Mouse (Mus musculus) limb, embryonic 11.5 days (tissue): ENCODE data around the gene Cdk10. TPM values are rescaled to one million over a fixed set of nuclear protein-coding genes. Genes with fewer than 3 reads are reported as not detected.
"Not testable (repeated sequence)": the region's sequence is repeated elsewhere in the genome, so short reads cannot be mapped to it uniquely, and the experiment has no call there.

Source experiments
- ATAC-seq: fragments of 200-750 bp; cut with Nextera tagmentation; 2 replicates; pipeline ENCODE4 v1.8.0; 2017; ENCODE audit warnings: low read depth; ENCODE audit not compliant: insufficient number of reproducible peaks, low FRiP score, low TSS enrichment
- DNase-seq: peaks from one replicate; pipeline ENCODE4 v3.0.0-alpha.2; 2015; ENCODE audit warnings: low spot score
- H3K27ac ChIP-seq: fragments of 300-500 bp; sonication (generic); replicated peaks from 2 replicates; pipeline ENCODE4 v1.5.1; 2014; ENCODE audit warnings: low read depth, mild to moderate bottlenecking, low read length
- H3K27me3 ChIP-seq: fragments of 300-500 bp; sonication (generic); 2 replicates; pipeline ENCODE4 v1.6.1; 2014; ENCODE audit warnings: mild to moderate bottlenecking, low read length, mixed read lengths; ENCODE audit not compliant: control insufficient read depth, insufficient read depth
- H3K36me3 ChIP-seq: fragments of 300-500 bp; sonication (generic); 2 replicates; pipeline ENCODE4 v1.6.1; 2014; ENCODE audit warnings: mild to moderate bottlenecking, low read length, moderate library complexity, mixed read lengths; ENCODE audit not compliant: control insufficient read depth, insufficient read depth
- H3K4me1 ChIP-seq: fragments of 300-500 bp; sonication (generic); 2 replicates; pipeline ENCODE4 v1.6.1; 2014; ENCODE audit warnings: low read length, mixed read lengths; ENCODE audit not compliant: control insufficient read depth, insufficient read depth
- H3K4me2 ChIP-seq: fragments of 300-500 bp; sonication (generic); 2 replicates; pipeline ENCODE4 v1.6.1; 2014; ENCODE audit warnings: low read depth, mild to moderate bottlenecking, moderate library complexity; ENCODE audit not compliant: severe bottlenecking
- H3K4me3 ChIP-seq: fragments of 300-500 bp; sonication (generic); 2 replicates; pipeline ENCODE4 v1.5.1; 2014; ENCODE audit warnings: low read depth, low read length
- H3K9ac ChIP-seq: fragments of 300-500 bp; sonication (generic); 2 replicates; pipeline ENCODE4 v1.6.1; 2014; ENCODE audit warnings: mild to moderate bottlenecking, low read length
- H3K9me3 ChIP-seq: fragments of 300-500 bp; sonication (generic); 2 replicates; pipeline ENCODE4 v1.6.1; 2016; ENCODE audit warnings: low read length; ENCODE audit not compliant: control insufficient read depth
- WGBS: fragments of 180-500 bp; shearing (Covaris S2); extraction: QIAGEN DNeasy Blood & Tissue Kit; methylation state at CpG from one replicate; pipeline ENCODE4 v1.1.7; 2014; 5-methylcytosine and 5-hydroxymethylcytosine counted together
- polyA plus RNA-seq: library from polyadenylated mRNA; unstranded; fragments of >200 nt; fragmentation: Nextera tagmentation; extraction: Ambion mirVana; gene quantifications from 2 replicates; pipeline ENCODE4 v1.2.1, GENCODE M21; 2014

The Cdk10 gene
- polyA plus RNA-seq, 1 experiment from 2014 or later = 36.5 TPM

GRCm38 (mm10) chr8:123197016-123197415 lies 27.6 kb upstream of the Cdk10 start:
- H3K27ac ChIP-seq, H3K9me3 ChIP-seq, H3K36me3 ChIP-seq, H3K9ac ChIP-seq, H3K4me2 ChIP-seq, H3K4me3 ChIP-seq, DNase-seq, H3K4me1 ChIP-seq, H3K27me3 ChIP-seq, ATAC-seq: not testable (repeated sequence)
- 75% methylated on average over 5 of the region's 5 CpGs for WGBS

- H3K4me2 ChIP-seq = no peak overlapping the region
- H3K27me3 ChIP-seq = no peaks in the 10 kb centered on the region
- WGBS = 73% methylated on average over 14 of the region's 14 CpGs
- H3K9me3 ChIP-seq = no peaks in the 10 kb centered on the region
- H3K36me3 ChIP-seq = no peaks in the 10 kb centered on the region
- DNase-seq = no peak
- H3K27ac ChIP-seq = no peak overlapping the region
- no peaks in the 10 kb centered on the region for H3K4me1 ChIP-seq
- H3K4me3 ChIP-seq = no peak overlapping the region
- H3K9ac ChIP-seq = no peak overlapping the region
- no peak for ATAC-seq
Measured at GRCm38 (mm10) chr8:123199864-123200263, 24.8 kb upstream of the Cdk10 start.

- H3K4me2 ChIP-seq = no peak overlapping the region
- no peak overlapping the region for H3K27ac ChIP-seq
- 0 out of 2 replicates have a peak, but pooled peaks have one; percentile 11 for ATAC-seq
- H3K4me1 ChIP-seq = no peaks in the 10 kb centered on the region
- no peak overlapping the region for H3K4me3 ChIP-seq
- 35% methylated on average over 5 of the region's 5 CpGs for WGBS
- H3K36me3 ChIP-seq = peaks cover 2% of the 10 kb centered on the region; the same call in 1 of the 2 replicates
- H3K9me3 ChIP-seq = no peaks in the 10 kb centered on the region
- H3K9ac ChIP-seq = no peak overlapping the region
- peak; percentile 92 for DNase-seq
- H3K27me3 ChIP-seq = no peaks in the 10 kb centered on the region
Measured at GRCm38 (mm10) chr8:123202288-123202687, 22.4 kb upstream of the Cdk10 start.

GRCm38 (mm10) chr8:123203571-123203970 lies 21.1 kb upstream of the Cdk10 start:
- no peak overlapping the region for H3K9ac ChIP-seq
- peaks cover 5% of the 10 kb centered on the region; the same call in 1 of the 2 replicates for H3K36me3 ChIP-seq
- 88% methylated on average over 3 of the region's 3 CpGs for WGBS
- ATAC-seq (no peak), DNase-seq (no peak)
- H3K4me2 ChIP-seq = no peak overlapping the region
- H3K4me3 ChIP-seq = no peak overlapping the region
- no peaks in the 10 kb centered on the region for H3K4me1 ChIP-seq
- no peak overlapping the region for H3K27ac ChIP-seq
- no peaks in the 10 kb centered on the region for H3K9me3 ChIP-seq
- H3K27me3 ChIP-seq = no peaks in the 10 kb centered on the region

GRCm38 (mm10) chr8:123211876-123212275 lies 12.8 kb upstream of the Cdk10 start:
- Histone ChIP-seq H3K36me3 (peaks cover 10% of the 10 kb centered on the region), H3K27me3 (no peaks in the 10 kb centered on the region), H3K9ac (peak overlapping the region; percentile 86), H3K4me2 (peak overlapping the region; percentile 90), H3K27ac (no peak overlapping the region), H3K4me1 (peaks cover 10% of the 10 kb centered on the region; the same call in 1 of the 2 replicates), H3K4me3 (peak overlapping the region; percentile 79), H3K9me3 (no peaks in the 10 kb centered on the region)
- 57% methylated on average over 10 of the region's 10 CpGs for WGBS
- no peak for ATAC-seq
- no peak for DNase-seq

- H3K9ac ChIP-seq = peak within 1 kb of the TSS; percentile 86
- peaks cover 7% of the 10 kb centered on the region for H3K36me3 ChIP-seq
- peaks cover 10% of the 10 kb centered on the region; the same call in 1 of the 2 replicates for H3K4me1 ChIP-seq
- H3K27me3 ChIP-seq = no peaks in the 10 kb centered on the region
- no peak within 1 kb of the TSS for H3K27ac ChIP-seq
- no peaks in the 10 kb centered on the region for H3K9me3 ChIP-seq
- peak within 1 kb of the TSS; percentile 90 for H3K4me2 ChIP-seq
- DNase-seq (peak; percentile 97), ATAC-seq (peak; percentile 95)
- WGBS = under 1% methylated on average over 74 of the region's 76 CpGs
- H3K4me3 ChIP-seq = peak within 1 kb of the TSS; percentile 79
Measured at GRCm38 (mm10) chr8:123212321-123213117, 12.1 kb upstream of the Cdk10 start, which contains the start of the genes Chmp1a and Spata33. Gene Chmp1a (minus strand): TSS chr8:123212763. Gene Spata33 (plus strand): TSS chr8:123212832.

- DNase-seq (no peak), ATAC-seq (0 out of 2 replicates have a peak, but pooled peaks have one; percentile 16)
- H3K9me3 ChIP-seq = no peaks in the 10 kb centered on the region
- peaks cover 10% of the 10 kb centered on the region; the same call in 1 of the 2 replicates for H3K4me1 ChIP-seq
- WGBS = 14% methylated on average over 22 of the region's 22 CpGs
- H3K4me3 ChIP-seq = peak overlapping the region; percentile 79
- no peak overlapping the region for H3K27ac ChIP-seq
- H3K9ac ChIP-seq = peak overlapping the region; percentile 58
- no peaks in the 10 kb centered on the region for H3K27me3 ChIP-seq
- peaks cover 7% of the 10 kb centered on the region for H3K36me3 ChIP-seq
- H3K4me2 ChIP-seq = peak overlapping the region; percentile 90
Measured at GRCm38 (mm10) chr8:123213118-123213772, 11.4 kb upstream of the Cdk10 start.

DNA sequence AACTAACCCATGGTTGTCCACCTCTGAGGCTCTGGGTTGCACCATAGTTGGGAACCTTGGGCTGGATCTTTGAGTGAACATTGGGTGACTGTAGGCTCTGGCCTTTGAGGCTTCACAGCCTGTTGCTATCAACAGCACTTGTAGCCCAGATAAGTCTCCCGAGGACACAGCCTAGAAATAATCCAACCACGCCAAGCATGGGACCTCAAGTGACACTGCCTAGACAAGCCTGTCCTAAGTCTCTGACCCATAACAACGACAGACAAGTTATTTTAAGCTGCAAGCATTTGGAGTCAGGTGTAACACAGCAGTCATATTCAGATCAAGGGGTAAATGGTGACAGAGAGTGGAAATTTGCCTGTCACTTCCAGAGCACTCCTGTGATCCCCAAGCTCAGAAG lies 9.2 kb upstream of the Cdk10 start:
- Histone ChIP-seq H3K4me3 (no peak overlapping the region), H3K27me3 (no peaks in the 10 kb centered on the region), H3K9ac (no peak overlapping the region), H3K4me2 (no peak overlapping the region), H3K27ac (no peak overlapping the region), H3K9me3 (no peaks in the 10 kb centered on the region), H3K4me1 (peaks cover 10% of the 10 kb centered on the region; the same call in 1 of the 2 replicates), H3K36me3 (no peaks in the 10 kb centered on the region)
- WGBS = 80% methylated on average over 3 of the region's 3 CpGs
- ATAC-seq = no peak
- no peak for DNase-seq
